Mouse (Mus musculus) brain, embryonic 18.5 days (tissue): Measurements from ENCODE around the gene Fhdc1.

ENCODE experiments used
- DNase-seq: peaks from one replicate; pipeline ENCODE4 v3.0.0-alpha.2; 2012; ENCODE audit warnings: low read depth, low spot score

Fhdc1 gene

GRCm38 (mm10) chr3:84435288-84436043, 44.8 kb downstream of the Fhdc1 start:
- no peak for DNase-seq

GRCm38 (mm10) chr3:84432797-84433445, 47.3 kb downstream of the Fhdc1 start:
- DNase-seq = no peak

GRCm38 (mm10) chr3:84431257-84431656, 49.0 kb downstream of the Fhdc1 start:
- DNase-seq = no peak

GRCm38 (mm10) chr3:84430152-84430551, 50.1 kb downstream of the Fhdc1 start:
- DNase-seq = no peak

- no peak for DNase-seq
Measured at GRCm38 (mm10) chr3:84428994-84429725, 51.1 kb downstream of the Fhdc1 start.

GRCm38 (mm10) chr3:84427779-84428178, 52.5 kb downstream of the Fhdc1 start:
- no peak for DNase-seq

- DNase-seq = no peak
Measured at GRCm38 (mm10) chr3:84422340-84422739, 57.9 kb downstream of the Fhdc1 start.

GRCm38 (mm10) chr3:84413868-84414267, 66.4 kb downstream of the Fhdc1 start:
- no peak for DNase-seq

GRCm38 (mm10) chr3:84412920-84413319, 67.3 kb downstream of the Fhdc1 start:
- no peak for DNase-seq

GRCm38 (mm10) chr3:84409474-84409862, 70.8 kb downstream of the Fhdc1 start:
- DNase-seq = no peak

- DNase-seq = no peak
Measured at GRCm38 (mm10) chr3:84408756-84409473, 71.3 kb downstream of the Fhdc1 start.

GRCm38 (mm10) chr3:84405523-84405922, 74.7 kb downstream of the Fhdc1 start:
- no peak for DNase-seq

- no peak for DNase-seq
Measured at GRCm38 (mm10) chr3:84403389-84403788, 76.8 kb downstream of the Fhdc1 start.

GRCm38 (mm10) chr3:84402716-84403115, 77.5 kb downstream of the Fhdc1 start:
- DNase-seq = no peak

- DNase-seq = no peak
Measured at GRCm38 (mm10) chr3:84397976-84398375, 82.3 kb downstream of the Fhdc1 start.

GRCm38 (mm10) chr3:84396240-84396639, 84.0 kb downstream of the Fhdc1 start:
- no peak for DNase-seq

- no peak for DNase-seq
Measured at GRCm38 (mm10) chr3:84395840-84396239, 84.4 kb downstream of the Fhdc1 start.

- DNase-seq = no peak
Measured at GRCm38 (mm10) chr3:84394841-84395447, 85.3 kb downstream of the Fhdc1 start.
